Mouse (Mus musculus): ENCODE measurements around the gene Kif22. TPM values are rescaled to one million over a fixed set of nuclear protein-coding genes. Genes with fewer than 3 reads are reported as not detected.

The Kif22 gene
- total RNA-seq, 2 experiments from 2014 or later = 1.7 to 2.4 TPM

GRCm38 (mm10) chr7:126996449-126996848, 45.8 kb downstream of the Kif22 start:
- DNase-seq (ENCODE audit: low spot score in 2 of 2) = no peak

GRCm38 (mm10) chr7:126988816-126989215, 53.5 kb downstream of the Kif22 start:
- DNase-seq (ENCODE audit: low spot score in 2 of 2) = no peak

GRCm38 (mm10) chr7:126986319-126986718, 56.0 kb downstream of the Kif22 start:
- DNase-seq (ENCODE audit: low spot score in 2 of 2) = no peak

- DNase-seq (ENCODE audit: low spot score in 2 of 2) = no peak
Observed at GRCm38 (mm10) chr7:126984667-126985444, 57.4 kb downstream of the Kif22 start.

GRCm38 (mm10) chr7:126983113-126983512, 59.2 kb downstream of the Kif22 start:
- no peak for DNase-seq (ENCODE audit: low spot score in 2 of 2)

- no peak for DNase-seq (ENCODE audit: low spot score in 2 of 2)
Observed at GRCm38 (mm10) chr7:126982054-126982453, 60.2 kb downstream of the Kif22 start.

GRCm38 (mm10) chr7:126981601-126982000, 60.7 kb downstream of the Kif22 start:
- no peak for DNase-seq (ENCODE audit: low spot score in 2 of 2)

GRCm38 (mm10) chr7:126978841-126979240, 63.4 kb downstream of the Kif22 start:
- no peak for DNase-seq (ENCODE audit: low spot score in 2 of 2)

Small RNA genes lying within 50 kb of the gene (microRNA-seq; reads per million reads assigned to microRNA genes)
- gene Gm44343 (ENCODE audit: borderline number of aligned reads in 2 of 2) = 0 reads per million in 2 experiments

Other genes with a start within 250 kb of the Kif22 start
- 10 to 100 TPM; 75.4 to 85.9 TPM for gene Ppp4c, start 250.0 kb downstream of the Kif22 start, total RNA-seq (2021)
- gene Fam57b, start 244.8 kb downstream of the Kif22 start, total RNA-seq (2021) = 10 to 100 TPM; 17.1 to 63.4 TPM
- not detected for gene 4930451I11Rik, start 210.8 kb downstream of the Kif22 start, total RNA-seq (2021)
- gene Doc2a, start 195.1 kb downstream of the Kif22 start, total RNA-seq (2021) = under 1 TPM; 0.13 to 0.50 TPM
- gene Hirip3, start 180.5 kb downstream of the Kif22 start, total RNA-seq (2021) = 10 to 100 TPM in 1 of 2 experiments, 1 to 10 TPM in 1; 9.8 to 11.8 TPM
- gene Ino80e, start 180.1 kb downstream of the Kif22 start, total RNA-seq (2021) = 10 to 100 TPM; 38.4 to 42.5 TPM
- 10 to 100 TPM; 67.1 to 70.6 TPM for gene Taok2, start 157.8 kb downstream of the Kif22 start, total RNA-seq (2021)
- 10 to 100 TPM; 30.7 to 32.8 TPM for gene Tmem219, start 119.6 kb downstream of the Kif22 start, total RNA-seq (2021)
- 10 to 100 TPM; 18.7 to 21.8 TPM for gene Kctd13, start 113.6 kb downstream of the Kif22 start, total RNA-seq (2021)
- gene Asphd1, start 92.9 kb downstream of the Kif22 start, total RNA-seq (2021) = 1 to 10 TPM; 1.6 to 1.7 TPM
- gene Sez6l2, start 91.9 kb downstream of the Kif22 start, total RNA-seq (2021) = 10 to 100 TPM; 46.6 to 84.4 TPM
- gene Cdipt, start 66.6 kb downstream of the Kif22 start, total RNA-seq (2021) = 10 to 100 TPM; 75.0 to 82.1 TPM
- under 1 TPM; 0.42 to 0.70 TPM for gene Cdiptos, start 66.4 kb downstream of the Kif22 start, total RNA-seq (2021)
- gene Mvp, start 27.9 kb downstream of the Kif22 start, total RNA-seq (2021) = 100 to 1,000 TPM in 1 of 2 experiments, 10 to 100 TPM in 1; 92.6 to 135 TPM
- gene Pagr1b, start 26.0 kb downstream of the Kif22 start, total RNA-seq (2021) = 1 to 10 TPM; 1.3 to 3.0 TPM
- gene Pagr1a, start 25.1 kb downstream of the Kif22 start, total RNA-seq (2021) = 10 to 100 TPM in 1 of 2 experiments, 1 to 10 TPM in 1; 5.5 to 16.5 TPM
- gene Gm42742, start 21.4 kb downstream of the Kif22 start, total RNA-seq (2021) = 10 to 100 TPM; 12.9 to 27.0 TPM
- gene Prrt2, start 21.3 kb downstream of the Kif22 start, total RNA-seq (2021) = 1 to 10 TPM; 3.7 to 4.4 TPM
- gene Maz, start 15.4 kb downstream of the Kif22 start, total RNA-seq (2021) = 100 to 1,000 TPM in 1 of 2 experiments, 10 to 100 TPM in 1; 86.0 to 132 TPM
- gene Zg16, start 44.9 kb upstream of the Kif22 start, total RNA-seq (2021) = not detected
- gene AI467606, start 48.9 kb upstream of the Kif22 start, total RNA-seq (2021) = 1 to 10 TPM in 1 of 2 experiments, under 1 TPM in 1; 0.96 to 1.6 TPM
- gene Qprt, start 79.8 kb upstream of the Kif22 start, total RNA-seq (2021) = under 1 TPM; 0.30 to 0.51 TPM
- gene Spn, start 95.4 kb upstream of the Kif22 start, total RNA-seq (2021) = 1 to 10 TPM in 1 of 2 experiments, under 1 TPM in 1; 0.89 to 1.3 TPM
- gene Cd2bp2, start 153.6 kb upstream of the Kif22 start, total RNA-seq (2021) = 10 to 100 TPM; 51.6 to 62.3 TPM
- 10 to 100 TPM; 43.3 to 47.5 TPM for gene Tbc1d10b, start 166.0 kb upstream of the Kif22 start, total RNA-seq (2021)
- gene Mylpf, start 166.4 kb upstream of the Kif22 start, total RNA-seq (2021) = 10 to 100 TPM in 1 of 2 experiments, under 1 TPM in 1; 0.66 to 16.3 TPM
- 10 to 100 TPM; 12.6 to 14.8 TPM for gene Zfp553, start 190.6 kb upstream of the Kif22 start, total RNA-seq (2021)
- 1 to 10 TPM; 7.8 to 8.7 TPM for gene Sept1, start 190.7 kb upstream of the Kif22 start, total RNA-seq (2021)
- gene Zfp771, start 201.8 kb upstream of the Kif22 start, total RNA-seq (2021) = 10 to 100 TPM; 23.6 to 29.6 TPM
- 10 to 100 TPM; 27.9 to 29.5 TPM for gene Dctpp1, start 218.2 kb upstream of the Kif22 start, total RNA-seq (2021)
- gene Sephs2, start 231.6 kb upstream of the Kif22 start, total RNA-seq (2021) = 10 to 100 TPM; 86.4 to 88.8 TPM